Mouse (Mus musculus): ENCODE measurements around the gene Tgfbr1.
A peak's percentile ranks its signal among the peaks of the same experiment; 100 is the strongest.

Tgfbr1 gene

GRCm38 (mm10) chr4:47352803-47353388, at the start of gene Tgfbr1:
Tgfbr1 (plus strand) TSS chr4:47353222.
- peak; percentile 97 for DNase-seq (ENCODE audit: low spot score)

- DNase-seq (ENCODE audit: low spot score), result peak; percentile 74
Measured at GRCm38 (mm10) chr4:47303340-47303998, 49.6 kb upstream of the Tgfbr1 start.

GRCm38 (mm10) chr4:47309886-47310625, 43.0 kb upstream of the Tgfbr1 start:
- DNase-seq (ENCODE audit: low spot score), result no peak

- DNase-seq (ENCODE audit: low spot score), result peak; percentile 74
Measured at GRCm38 (mm10) chr4:47310812-47311211, 42.2 kb upstream of the Tgfbr1 start.

- no peak for DNase-seq (ENCODE audit: low spot score)
Measured at GRCm38 (mm10) chr4:47311467-47311866, 41.6 kb upstream of the Tgfbr1 start.

GRCm38 (mm10) chr4:47311929-47312328, 41.1 kb upstream of the Tgfbr1 start:
- no peak for DNase-seq (ENCODE audit: low spot score)

GRCm38 (mm10) chr4:47312676-47313075, 40.3 kb upstream of the Tgfbr1 start:
- no peak for DNase-seq (ENCODE audit: low spot score)

GRCm38 (mm10) chr4:47313710-47314410, 39.2 kb upstream of the Tgfbr1 start:
- no peak for DNase-seq (ENCODE audit: low spot score)

- DNase-seq (ENCODE audit: low spot score), result no peak
Measured at GRCm38 (mm10) chr4:47315458-47315857, 37.6 kb upstream of the Tgfbr1 start.

GRCm38 (mm10) chr4:47316432-47316831, 36.6 kb upstream of the Tgfbr1 start:
- no peak for DNase-seq (ENCODE audit: low spot score)

DNA sequence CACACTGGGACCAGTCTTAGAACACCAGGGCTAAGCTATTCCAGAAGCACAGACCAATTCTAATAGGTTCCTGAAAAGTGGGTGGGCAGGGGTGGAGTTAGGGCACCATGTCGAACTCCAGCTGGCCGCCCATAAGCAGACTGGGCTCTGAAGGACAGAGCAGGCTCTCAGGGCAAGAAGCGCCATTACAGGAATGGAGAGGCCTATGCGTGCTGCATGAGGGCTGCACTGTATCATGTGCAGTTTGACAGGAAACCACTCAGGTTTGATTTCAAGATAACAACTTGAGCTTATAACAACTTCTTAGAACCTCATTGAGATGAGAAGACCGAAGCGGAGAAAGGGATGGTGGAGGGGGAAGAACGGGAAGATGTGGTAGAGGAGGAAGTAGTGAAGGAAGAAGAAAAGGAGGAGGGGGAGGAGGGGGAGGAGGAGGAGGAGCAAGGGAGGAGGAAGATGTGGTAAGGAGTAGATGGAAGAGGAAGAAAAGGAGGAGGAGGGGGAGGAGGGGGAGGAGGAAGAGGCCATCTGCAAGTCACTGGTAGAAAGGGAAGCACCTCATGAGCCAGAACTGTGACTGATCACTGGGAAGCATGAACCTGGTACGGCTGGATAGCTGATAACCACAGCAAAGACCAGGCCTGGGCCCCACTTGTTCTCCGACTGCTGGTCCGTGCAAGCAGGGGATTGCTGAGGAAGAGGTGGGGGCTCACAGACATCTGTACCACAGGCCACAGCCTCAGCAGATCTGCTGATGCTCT, 33.3 kb upstream of the Tgfbr1 start:
- DNase-seq (ENCODE audit: low spot score), result no peak

DNA sequence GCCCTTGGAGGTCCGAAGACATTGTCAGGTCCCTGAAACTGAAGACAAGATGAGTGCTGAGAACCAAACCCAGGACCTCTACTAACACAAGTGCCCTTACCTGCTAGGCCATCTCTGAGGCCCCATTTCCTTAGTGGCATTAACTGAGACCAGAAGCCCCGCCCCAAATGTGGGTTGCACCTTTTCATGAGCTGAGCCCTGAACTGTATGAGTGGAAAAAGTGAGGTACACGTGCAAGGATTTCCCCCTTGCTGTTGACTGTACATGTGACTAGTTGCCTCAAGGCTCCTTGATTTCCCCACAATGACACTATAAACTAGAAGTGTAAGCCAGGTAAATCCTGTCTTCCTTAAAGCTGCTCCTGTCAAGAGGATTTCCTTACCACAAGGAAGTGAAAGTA, 30.7 kb upstream of the Tgfbr1 start:
- no peak for DNase-seq (ENCODE audit: low spot score)

GRCm38 (mm10) chr4:47324206-47324605, 28.8 kb upstream of the Tgfbr1 start:
- no peak for DNase-seq (ENCODE audit: low spot score)

DNA sequence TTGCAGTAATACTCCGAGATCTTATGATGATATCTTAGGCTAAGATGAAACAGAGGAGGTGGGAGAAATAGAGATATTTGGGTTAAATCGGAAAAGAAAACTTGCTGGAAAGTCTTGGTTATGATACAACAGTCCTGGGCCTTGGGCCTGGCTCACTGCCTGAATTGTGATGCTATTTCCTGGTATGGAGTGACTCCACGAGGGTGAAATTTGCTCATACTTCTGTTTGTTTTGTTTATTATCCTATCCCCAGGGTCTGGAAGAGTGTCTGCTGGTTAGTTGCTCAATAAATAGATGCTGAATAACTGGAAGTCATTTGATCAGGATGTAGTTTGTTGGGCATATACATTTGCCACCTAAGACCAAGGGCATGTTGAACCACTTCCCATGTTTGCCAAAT, 25.2 kb upstream of the Tgfbr1 start:
- no peak for DNase-seq (ENCODE audit: low spot score)

GRCm38 (mm10) chr4:47329285-47329684, 23.7 kb upstream of the Tgfbr1 start:
- DNase-seq (ENCODE audit: low spot score), result no peak

- no peak for DNase-seq (ENCODE audit: low spot score)
Measured at GRCm38 (mm10) chr4:47330378-47331052, 22.5 kb upstream of the Tgfbr1 start.

DNA sequence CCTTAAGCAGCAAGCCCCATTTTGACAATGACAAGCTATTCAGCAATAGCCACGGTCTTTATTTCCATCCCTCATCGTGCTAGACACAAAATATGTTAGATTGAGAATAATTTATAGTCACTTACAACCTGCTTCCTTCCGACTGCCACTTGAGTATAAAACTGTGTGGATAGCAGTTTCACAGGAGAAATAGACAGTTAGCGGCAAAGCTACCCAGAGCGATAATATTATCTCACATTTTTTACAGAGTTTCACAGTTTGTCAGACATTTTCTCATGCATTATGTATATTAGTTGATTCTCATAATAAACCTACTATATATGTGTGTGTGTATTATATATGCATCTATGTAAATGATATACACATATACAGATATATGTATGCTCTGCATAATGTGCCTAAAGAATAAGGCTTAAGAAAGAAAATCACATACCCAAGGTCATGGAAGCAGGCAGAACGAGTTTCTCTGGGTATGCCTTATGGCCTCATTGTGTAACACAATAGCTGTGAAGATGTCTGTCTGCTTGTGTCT, 20.1 kb upstream of the Tgfbr1 start:
- no peak for DNase-seq (ENCODE audit: low spot score)

- no peak for DNase-seq (ENCODE audit: low spot score)
Measured at GRCm38 (mm10) chr4:47333541-47333940, 19.5 kb upstream of the Tgfbr1 start.

- no peak for DNase-seq (ENCODE audit: low spot score)
Measured at GRCm38 (mm10) chr4:47336941-47337600, 16.0 kb upstream of the Tgfbr1 start.

- no peak for DNase-seq (ENCODE audit: low spot score)
Measured at GRCm38 (mm10) chr4:47342632-47343031, 10.4 kb upstream of the Tgfbr1 start.

DNA sequence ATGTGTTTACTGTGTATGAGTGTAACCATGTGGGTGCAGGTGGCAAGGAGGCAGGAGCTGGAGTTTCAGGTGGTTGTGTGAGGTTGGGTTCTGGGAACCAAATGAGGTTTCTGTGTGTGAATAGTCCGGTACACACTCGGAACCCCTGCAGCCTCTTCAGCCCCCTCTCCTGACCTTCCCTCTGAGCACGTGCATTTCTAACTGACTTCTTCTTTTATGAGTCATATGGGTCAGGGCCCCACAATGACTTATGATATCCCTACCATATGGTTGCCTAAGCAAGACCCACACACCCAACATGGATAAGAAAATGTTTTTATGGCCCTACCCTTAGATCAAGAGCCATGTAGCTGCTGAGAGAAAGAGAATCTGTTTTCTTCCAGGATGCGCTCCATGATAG, 6.0 kb upstream of the Tgfbr1 start:
- no peak for DNase-seq (ENCODE audit: low spot score)

All from MN1 (cell line).